Mouse (Mus musculus) c-Kit-positive CD71-positive TER-119-positive erythroid progenitor cells, embryonic 14.5 days (primary cell): Measurements from ENCODE around the gene Gm2381.
"Not testable (repeated sequence)": the region's sequence is repeated elsewhere in the genome, so short reads cannot be mapped to it uniquely, and the experiment has no call there.

Source experiments
- DNase-seq: peaks from one replicate; pipeline ENCODE4 v3.0.0-alpha.2; 2013; ENCODE audit warnings: low spot score

Gene Gm2381

GRCm38 (mm10) chr7:42866801-42867458 lies at the start of gene Gm2381:
Gene Gm2381, minus strand, starts transcription at chr7:42867234.
- DNase-seq: not testable (repeated sequence)

GRCm38 (mm10) chr7:42898067-42898466 lies 31.0 kb upstream of the Gm2381 start:
- DNase-seq: not testable (repeated sequence)

DNA sequence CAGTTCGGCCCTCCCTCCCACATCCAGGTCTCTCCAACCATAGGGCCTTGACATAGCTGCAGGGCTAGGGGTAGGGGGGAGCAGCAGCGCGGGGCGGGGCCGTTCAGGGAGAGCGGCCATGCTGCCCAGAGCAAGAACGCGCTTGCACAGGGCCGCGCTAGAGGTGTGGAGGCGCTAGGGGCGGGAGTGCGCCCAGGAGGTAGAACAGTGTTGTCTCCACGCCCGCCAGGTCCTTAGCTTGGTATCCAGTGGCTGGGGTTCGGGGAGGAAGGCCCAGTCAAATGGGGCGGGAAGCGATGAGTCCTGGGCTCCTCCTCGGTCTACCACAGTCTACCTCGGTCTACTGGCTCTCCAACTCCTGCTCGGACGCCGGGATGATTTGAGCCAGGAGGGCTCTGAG lies 11.1 kb upstream of the Gm2381 start:
- DNase-seq: no peak

GRCm38 (mm10) chr7:42838366-42838765 lies 28.7 kb downstream of the Gm2381 start:
- DNase-seq: not testable (repeated sequence)

DNA sequence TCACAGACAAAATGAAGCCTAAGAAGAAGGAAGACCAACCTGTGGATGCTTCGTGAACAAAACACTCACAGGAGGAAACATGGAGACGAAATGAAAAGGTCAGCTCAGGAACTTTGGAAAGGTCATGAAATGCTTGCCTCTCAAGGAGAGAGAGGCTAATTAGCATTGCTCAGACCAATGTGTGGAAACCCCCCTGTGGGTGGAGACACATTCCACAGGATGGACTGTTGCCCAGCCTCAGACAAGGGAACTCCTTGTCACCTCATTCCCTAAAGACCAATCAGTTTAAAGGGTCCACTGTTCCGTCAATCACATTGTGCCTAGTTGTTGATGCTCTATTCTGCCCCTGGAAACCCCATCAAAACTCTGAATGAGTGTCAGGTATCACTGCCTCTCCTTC lies 34.8 kb downstream of the Gm2381 start:
- DNase-seq: no peak

DNA sequence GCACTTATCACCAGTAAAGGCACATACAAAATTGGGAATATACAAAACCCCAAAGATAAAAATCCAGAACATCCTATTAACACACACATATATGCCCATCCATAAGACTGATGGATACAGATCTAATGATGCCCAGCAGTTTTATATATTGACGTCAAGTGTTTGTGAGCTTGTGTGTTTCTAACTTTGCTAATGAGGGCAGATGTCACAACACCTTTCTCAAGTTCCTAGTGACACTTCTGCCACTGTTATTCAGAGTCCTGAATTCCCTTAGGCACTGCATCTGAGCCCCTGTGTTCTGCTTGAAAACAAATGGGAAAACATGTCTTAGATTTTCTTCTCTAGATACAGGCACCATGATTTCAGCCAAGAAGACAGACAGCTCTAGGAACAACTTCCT lies 73.6 kb downstream of the Gm2381 start, which contains the start of gene Vmn2r62:
Gene Vmn2r62, minus strand, starts transcription at position 101 of the 400 bp plus-strand sequence.
- not testable (repeated sequence) for DNase-seq
